Mouse (Mus musculus) lung, postnatal 10 days (tissue): ENCODE results near the gene Pafah1b1.

Source experiments
- DNase-seq: peaks from one replicate; pipeline ENCODE4 v3.0.0; 2021

Pafah1b1 gene

GRCm38 (mm10) chr11:74660336-74660735 lies 64.1 kb downstream of the Pafah1b1 start:
- DNase-seq = no peak

DNA sequence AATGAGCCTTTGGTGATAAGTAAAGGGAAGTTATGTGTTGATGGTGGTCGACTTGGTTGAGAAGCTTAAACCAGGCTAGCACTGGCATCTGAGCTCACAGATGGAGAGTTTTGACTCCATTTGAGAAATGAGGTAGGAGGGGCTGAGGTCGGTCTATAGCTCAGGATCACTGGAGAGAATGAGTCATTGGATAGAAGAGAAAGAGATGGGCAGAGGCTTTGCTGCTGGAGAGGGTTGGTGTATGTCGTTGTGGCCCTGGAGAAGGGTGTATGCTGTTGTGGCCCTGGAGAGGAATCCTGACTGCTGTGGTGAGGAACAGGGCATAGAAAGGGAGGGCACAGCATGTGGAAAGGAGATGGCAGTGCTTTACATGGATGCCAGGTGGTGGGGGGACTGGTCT lies 68.5 kb downstream of the Pafah1b1 start:
- no peak for DNase-seq

DNA sequence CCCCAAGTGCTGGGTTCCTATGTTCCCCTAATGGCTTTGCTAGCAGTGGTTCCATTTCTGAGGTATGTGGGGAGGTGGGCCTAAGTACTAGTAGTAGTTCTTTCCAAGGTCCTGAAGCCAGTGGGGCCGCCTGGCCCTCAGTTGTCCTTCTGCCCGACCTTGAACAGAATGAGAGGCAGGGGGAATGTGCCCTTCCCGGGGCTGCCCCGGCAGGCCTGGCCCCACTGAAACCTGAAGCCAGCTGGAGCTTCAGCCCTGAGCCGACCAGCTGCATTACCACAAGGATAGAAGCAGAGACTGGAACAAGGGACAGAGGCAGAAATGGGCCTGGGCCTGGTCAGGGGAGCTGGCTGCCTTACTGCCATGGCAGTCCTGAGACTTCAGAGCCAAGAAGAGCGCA lies 71.1 kb downstream of the Pafah1b1 start:
- DNase-seq = no peak

- no peak for DNase-seq
Measured at GRCm38 (mm10) chr11:74652791-74653191, 71.7 kb downstream of the Pafah1b1 start.

GRCm38 (mm10) chr11:74650576-74651100 lies 73.8 kb downstream of the Pafah1b1 start:
- DNase-seq = no peak

GRCm38 (mm10) chr11:74649647-74650551 lies 74.6 kb downstream of the Pafah1b1 start:
- DNase-seq = peak; percentile 45

DNA sequence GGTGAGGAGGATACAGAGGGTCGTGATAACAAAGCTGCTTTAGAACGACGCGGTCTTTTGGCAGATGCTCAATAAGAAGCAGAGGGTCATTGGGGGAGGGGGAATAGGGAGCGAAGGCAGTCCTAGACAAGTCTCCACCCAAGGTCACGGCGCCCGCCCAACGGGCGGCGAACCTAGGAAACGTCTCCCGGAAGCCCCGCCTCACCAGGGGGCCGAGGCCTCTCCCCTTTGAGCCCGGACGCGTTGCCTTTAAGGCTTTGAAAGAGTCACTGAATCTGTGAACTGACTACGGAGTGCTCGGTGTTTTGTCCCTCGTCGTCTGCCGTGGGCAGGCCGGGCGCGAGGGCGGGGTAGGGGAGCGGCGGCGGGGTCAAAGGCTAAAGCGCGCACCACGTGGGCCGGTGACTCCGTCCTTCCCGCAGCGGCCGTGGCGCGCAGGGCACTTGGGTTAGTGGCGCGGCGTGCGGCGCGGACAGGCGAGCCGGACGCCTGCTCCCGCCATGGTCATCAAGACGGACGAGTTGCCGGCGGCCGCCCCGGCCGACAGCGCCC lies 75.3 kb downstream of the Pafah1b1 start, which contains the start of gene Cluh:
TSS of gene Cluh (plus strand) at position 401 of the 552 bp plus-strand sequence.
- peak; percentile 98 for DNase-seq

DNA sequence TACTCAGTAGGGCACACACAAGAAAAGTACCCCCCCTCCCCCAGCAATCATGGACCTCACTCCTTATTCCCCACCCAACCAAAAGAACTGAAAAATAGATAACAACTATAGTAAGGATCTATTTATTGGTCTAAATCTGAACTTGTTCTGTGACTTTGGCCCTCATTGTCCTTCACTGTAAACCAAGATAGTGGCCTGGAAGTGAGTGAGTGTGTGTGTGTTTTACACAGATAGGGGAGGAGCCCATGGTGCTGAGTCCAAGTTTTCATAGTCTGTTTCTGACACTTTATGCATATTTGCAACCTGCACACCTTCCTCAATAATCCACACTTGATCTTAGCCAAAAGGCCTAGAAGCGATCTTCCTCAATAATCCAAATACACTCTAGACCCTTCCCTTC lies 75.8 kb downstream of the Pafah1b1 start:
- DNase-seq = no peak

- DNase-seq = no peak
Measured at GRCm38 (mm10) chr11:74647966-74648365, 76.5 kb downstream of the Pafah1b1 start.

GRCm38 (mm10) chr11:74639628-74640027 lies 84.8 kb downstream of the Pafah1b1 start:
- DNase-seq = no peak

DNA sequence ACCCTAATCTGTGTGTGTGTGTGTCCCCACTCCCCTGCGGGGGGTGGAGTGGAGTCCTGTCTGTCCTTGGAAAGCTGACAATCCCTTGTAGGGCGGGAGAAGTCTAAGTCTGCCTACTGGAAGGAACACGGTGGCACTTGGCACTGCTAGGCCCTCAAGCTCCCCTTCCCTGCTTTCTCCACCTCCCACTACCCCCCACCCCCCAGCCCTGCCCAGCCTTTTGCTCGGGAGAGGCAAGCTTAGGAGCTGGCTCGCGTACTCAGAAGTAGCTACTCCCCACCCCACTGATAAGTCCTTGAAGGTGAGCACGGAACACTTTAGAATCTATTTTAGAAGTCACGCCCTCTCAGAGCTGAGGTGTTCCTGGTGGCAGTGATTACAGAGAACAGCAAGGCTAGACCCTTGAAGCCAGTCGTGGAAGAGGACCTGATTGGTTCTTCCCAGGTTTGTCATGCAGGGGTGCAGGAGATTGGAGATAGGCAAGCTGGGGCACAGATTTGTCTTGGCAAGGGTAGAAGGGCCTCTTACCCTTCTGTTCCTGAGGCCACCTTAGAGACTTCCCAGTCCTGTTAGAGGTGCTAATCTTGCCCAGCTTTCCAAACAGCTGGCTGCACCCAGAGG lies 85.6 kb downstream of the Pafah1b1 start:
- DNase-seq = peak; percentile 30

DNA sequence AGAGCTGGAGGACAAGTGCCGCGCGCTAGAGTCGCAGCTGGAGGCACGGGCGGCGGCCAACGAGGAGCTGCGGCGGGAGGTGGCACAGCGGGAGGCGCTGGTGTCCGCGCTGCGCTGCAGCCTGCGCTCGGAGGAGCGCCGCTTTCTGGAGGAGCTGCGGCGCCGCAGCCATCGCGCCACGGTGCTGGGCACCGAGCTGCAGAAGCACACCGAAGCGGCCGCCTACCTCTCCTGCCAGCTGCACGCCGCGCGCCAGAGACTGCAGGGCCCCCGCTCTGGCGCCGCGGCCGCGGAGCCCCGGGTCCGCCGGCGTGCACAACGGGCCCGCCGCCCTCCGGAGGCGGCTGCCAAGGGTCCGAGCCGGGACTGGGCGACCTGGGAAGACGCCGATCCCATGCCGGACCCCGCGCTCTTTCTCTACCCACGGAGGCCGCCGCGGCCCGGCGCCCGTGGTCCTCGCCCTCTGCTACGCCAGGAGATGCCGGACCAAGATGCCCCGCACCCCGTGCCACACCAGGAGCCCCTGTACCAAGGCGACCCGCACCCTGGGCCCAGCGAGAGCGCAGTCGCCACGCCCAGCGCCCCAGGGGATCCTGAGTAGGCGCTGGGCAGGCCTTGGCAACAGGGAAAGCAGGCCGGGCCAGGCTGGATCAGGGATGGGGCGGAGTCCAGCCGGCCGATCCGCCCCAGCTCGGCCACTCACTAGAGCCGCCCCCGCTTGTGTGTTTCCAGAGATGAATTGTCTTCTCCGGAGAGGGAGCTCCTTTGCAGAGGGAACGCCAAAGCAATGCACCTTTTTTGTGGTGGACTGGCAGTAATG lies 86.3 kb downstream of the Pafah1b1 start:
- peak; percentile 87 for DNase-seq

- no peak for DNase-seq
Measured at GRCm38 (mm10) chr11:74637486-74637885, 87.0 kb downstream of the Pafah1b1 start.

GRCm38 (mm10) chr11:74634490-74635275 lies 89.8 kb downstream of the Pafah1b1 start:
- DNase-seq = peak; percentile 88

DNA sequence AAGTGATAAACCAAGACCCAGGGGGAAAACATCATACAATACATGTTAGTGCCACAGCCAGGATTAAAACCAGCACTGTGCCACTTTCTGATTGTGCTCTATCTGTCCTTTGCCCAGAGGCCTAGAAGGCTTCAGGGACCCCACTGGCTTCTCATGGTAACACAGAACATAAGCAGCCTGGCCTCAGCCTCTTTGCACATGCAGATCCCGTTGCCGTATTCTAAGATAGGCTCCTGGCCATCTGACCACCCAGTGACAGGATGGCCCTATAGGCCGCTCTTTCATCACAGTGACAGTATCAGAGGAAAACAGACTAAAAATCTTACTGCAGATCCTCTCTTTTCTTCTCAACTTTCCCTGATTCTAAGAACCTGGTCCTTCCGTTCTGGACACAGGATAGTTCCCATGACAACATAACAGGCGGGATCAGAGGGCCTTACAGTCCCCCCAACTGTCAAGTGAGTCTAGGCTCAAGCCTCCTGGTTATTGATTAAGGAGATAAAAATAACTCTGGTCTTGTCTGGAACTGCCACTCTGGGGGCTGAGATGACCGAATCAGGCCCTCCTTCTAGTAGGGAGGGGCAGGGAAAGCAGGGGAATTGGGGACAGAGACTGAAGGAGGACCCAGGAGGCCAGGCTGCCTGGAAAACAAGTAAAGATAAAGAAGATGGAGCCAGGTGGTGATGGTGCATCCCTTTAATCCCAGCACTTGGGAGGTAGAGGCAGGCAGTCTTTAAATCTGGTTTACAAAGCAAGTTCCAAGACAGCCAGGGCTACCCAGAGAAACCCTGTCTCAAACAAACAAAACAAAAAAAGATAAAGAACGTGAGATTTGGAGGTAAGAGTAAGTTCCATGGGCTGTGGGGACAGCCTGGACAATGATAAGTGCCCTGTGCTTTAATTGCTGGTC lies 92.3 kb downstream of the Pafah1b1 start:
- DNase-seq = no peak

GRCm38 (mm10) chr11:74627481-74627880 lies 97.0 kb downstream of the Pafah1b1 start:
- no peak for DNase-seq

GRCm38 (mm10) chr11:74625333-74625732 lies 99.1 kb downstream of the Pafah1b1 start:
- DNase-seq = no peak
